Mouse (Mus musculus): ENCODE data around the gene A4galt.

DNA sequence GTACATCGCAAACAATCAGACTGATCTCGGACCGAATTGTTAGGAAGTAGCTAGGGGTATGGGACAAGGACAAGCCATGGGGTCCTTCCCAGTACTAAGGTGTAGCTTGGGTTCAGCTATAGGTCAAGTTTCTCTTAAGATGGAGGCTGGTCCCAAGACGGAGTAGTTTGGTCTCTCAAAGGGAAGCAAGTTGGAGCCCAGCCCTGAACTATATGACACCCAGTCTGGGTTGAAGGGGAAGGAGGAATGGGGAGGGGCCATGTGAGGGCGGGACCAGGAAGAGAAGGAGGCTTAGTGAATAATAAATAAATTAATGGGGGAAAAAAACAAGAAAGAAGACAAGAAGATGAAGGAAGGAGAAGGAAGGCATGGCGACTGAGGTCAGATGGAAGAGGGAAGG is 71.6 kb downstream of the A4galt start:
- TF ChIP-seq POLR2A (IDR thresholded peaks at IDR 0.05; ENCODE audit: insufficient read length, low read depth) (no peak), CEBPB (IDR thresholded peaks at IDR 0.05; ENCODE audit: insufficient read depth, poor library complexity, severe bottlenecking) (no peak), POLR2AphosphoS2 (IDR thresholded peaks at IDR 0.05; ENCODE audit: insufficient read length, low read depth) (no peak), E2F4 (IDR thresholded peaks at IDR 0.05; ENCODE audit: insufficient read depth) (no peak), USF1 (IDR thresholded peaks at IDR 0.05; ENCODE audit: low read depth) (no peak), MAX (IDR thresholded peaks at IDR 0.05; ENCODE audit: low read depth) (no peak)

All from myocyte (in vitro differentiated cells).